Mouse (Mus musculus) liver, embryonic 16.5 days (tissue): ENCODE measurements at regions not wholly inside any gene's neighbourhood (a gene's known extent, or its start where the extent isn't known, plus 50 kb on each side); places are given as distances from the start of the nearest gene placed in this dataset.

Experiments
- ATAC-seq: fragments of 200-750 bp; cut with Nextera tagmentation; 2 replicates; pipeline ENCODE4 v1.8.0; 2017; ENCODE audit warnings: low read depth, mild to moderate bottlenecking, moderate number of reproducible peaks, moderate library complexity
- H3K27ac ChIP-seq: fragments of 300-500 bp; sonication (generic); 2 replicates; pipeline ENCODE4 v1.5.1; 2014; ENCODE audit warnings: mild to moderate bottlenecking, low read length
- H3K27me3 ChIP-seq: fragments of 300-500 bp; sonication (generic); 2 replicates; pipeline ENCODE4 v1.6.1; 2014; ENCODE audit warnings: low read depth, low read length, mixed read lengths; ENCODE audit not compliant: control insufficient read depth, insufficient read depth
- H3K36me3 ChIP-seq: fragments of 300-500 bp; sonication (generic); 2 replicates; pipeline ENCODE4 v1.6.1; 2014; ENCODE audit warnings: mild to moderate bottlenecking; ENCODE audit not compliant: control insufficient read depth, insufficient read depth
- H3K4me1 ChIP-seq: fragments of 300-500 bp; sonication (generic); 2 replicates; pipeline ENCODE4 v1.6.1; 2014; ENCODE audit warnings: low read depth, low read length, mixed read lengths; ENCODE audit not compliant: control insufficient read depth
- H3K4me2 ChIP-seq: fragments of 300-500 bp; sonication (generic); 2 replicates; pipeline ENCODE4 v1.6.1; 2014; ENCODE audit warnings: low read depth, low read length, mixed read lengths
- H3K4me3 ChIP-seq: fragments of 300-500 bp; sonication (generic); 2 replicates; pipeline ENCODE4 v1.5.1; 2014; ENCODE audit warnings: low read depth, mild to moderate bottlenecking, low read length
- H3K9ac ChIP-seq: fragments of 300-500 bp; sonication (generic); 2 replicates; pipeline ENCODE4 v1.6.1; 2014; ENCODE audit warnings: low read depth, low read length
- H3K9me3 ChIP-seq: fragments of 300-500 bp; sonication (generic); replicated peaks from 2 replicates; pipeline ENCODE4 v1.6.1; 2016; ENCODE audit warnings: low read length; ENCODE audit not compliant: control insufficient read depth
- WGBS: fragments of 180-500 bp; shearing (Covaris S2); extraction: QIAGEN DNeasy Blood & Tissue Kit; methylation state at CpG from one replicate; pipeline ENCODE4 v1.1.7; 2014; ENCODE audit not compliant: insufficient replicate concordance; 5-methylcytosine and 5-hydroxymethylcytosine counted together

GRCm38 (mm10) chr8:117863837-117864236, 62.1 kb upstream of the Mphosph6 start:
- H3K9me3 ChIP-seq, result no peaks in the 10 kb centered on the region
- no peak overlapping the region for H3K27ac ChIP-seq
- no peak overlapping the region for H3K9ac ChIP-seq
- no peak overlapping the region for H3K4me2 ChIP-seq
- 26% methylated on average over 2 of the region's 2 CpGs for WGBS
- H3K4me1 ChIP-seq, result no peaks in the 10 kb centered on the region
- H3K36me3 ChIP-seq, result no peaks in the 10 kb centered on the region
- no peak for ATAC-seq
- H3K4me3 ChIP-seq, result no peak overlapping the region
- no peaks in the 10 kb centered on the region for H3K27me3 ChIP-seq

- no peak overlapping the region for H3K27ac ChIP-seq
- no peaks in the 10 kb centered on the region for H3K27me3 ChIP-seq
- H3K9ac ChIP-seq, result no peak overlapping the region
- ATAC-seq, result no peak
- 38% methylated on average over 2 of the region's 2 CpGs for WGBS
- H3K36me3 ChIP-seq, result no peaks in the 10 kb centered on the region
- no peak overlapping the region for H3K4me3 ChIP-seq
- no peaks in the 10 kb centered on the region for H3K4me1 ChIP-seq
- H3K9me3 ChIP-seq, result no peaks in the 10 kb centered on the region
- no peak overlapping the region for H3K4me2 ChIP-seq
Observed at GRCm38 (mm10) chr8:117862318-117862717, 60.6 kb upstream of the Mphosph6 start.

- Histone ChIP-seq H3K4me2 (no peak overlapping the region), H3K9me3 (no peaks in the 10 kb centered on the region), H3K9ac (no peak overlapping the region), H3K4me3 (no peak overlapping the region), H3K27ac (no peak overlapping the region), H3K4me1 (no peaks in the 10 kb centered on the region; the same call in 1 of the 2 replicates), H3K27me3 (no peaks in the 10 kb centered on the region), H3K36me3 (no peaks in the 10 kb centered on the region)
- ATAC-seq, result no peak
- 12% methylated on average over 11 of the region's 11 CpGs for WGBS
Observed at GRCm38 (mm10) chr8:117859734-117860133, 58.0 kb upstream of the Mphosph6 start.

GRCm38 (mm10) chr8:117859095-117859494, 57.4 kb upstream of the Mphosph6 start:
- no peaks in the 10 kb centered on the region for H3K27me3 ChIP-seq
- H3K9ac ChIP-seq, result no peak overlapping the region
- no peak for ATAC-seq
- no peak overlapping the region for H3K27ac ChIP-seq
- no peaks in the 10 kb centered on the region for H3K9me3 ChIP-seq
- H3K4me3 ChIP-seq, result no peak overlapping the region
- no peaks in the 10 kb centered on the region; the same call in 1 of the 2 replicates for H3K4me1 ChIP-seq
- 37% methylated on average over 7 of the region's 7 CpGs for WGBS
- no peak overlapping the region for H3K4me2 ChIP-seq
- H3K36me3 ChIP-seq, result no peaks in the 10 kb centered on the region

GRCm38 (mm10) chr8:117856121-117856520, 54.4 kb upstream of the Mphosph6 start:
- H3K27me3 ChIP-seq, result no peaks in the 10 kb centered on the region
- H3K27ac ChIP-seq, result no peak overlapping the region
- no peak overlapping the region for H3K4me3 ChIP-seq
- H3K9me3 ChIP-seq, result no peaks in the 10 kb centered on the region
- no peaks in the 10 kb centered on the region for H3K36me3 ChIP-seq
- no peak for ATAC-seq
- H3K4me1 ChIP-seq, result peaks cover 5% of the 10 kb centered on the region
- WGBS, result 60% methylated on average over 13 of the region's 13 CpGs
- no peak overlapping the region for H3K9ac ChIP-seq
- H3K4me2 ChIP-seq, result no peak overlapping the region

- Histone ChIP-seq H3K4me3 (no peak overlapping the region), H3K9ac (no peak overlapping the region), H3K27ac (no peak overlapping the region; the same call in 1 of the 2 replicates), H3K9me3 (no peaks in the 10 kb centered on the region), H3K4me1 (peaks cover 8% of the 10 kb centered on the region), H3K27me3 (no peaks in the 10 kb centered on the region), H3K36me3 (no peaks in the 10 kb centered on the region), H3K4me2 (0 out of 2 replicates have a peak overlapping the region, but pooled peaks have one; percentile 19)
- peak; percentile 52 for ATAC-seq
- 60% methylated on average over 7 of the region's 7 CpGs for WGBS
Observed at GRCm38 (mm10) chr8:117854942-117855491, 53.3 kb upstream of the Mphosph6 start.

GRCm38 (mm10) chr8:117854301-117854700, 52.6 kb upstream of the Mphosph6 start:
- no peak overlapping the region for H3K4me3 ChIP-seq
- H3K9me3 ChIP-seq, result no peaks in the 10 kb centered on the region
- H3K4me1 ChIP-seq, result peaks cover 8% of the 10 kb centered on the region
- no peaks in the 10 kb centered on the region for H3K36me3 ChIP-seq
- WGBS, result 38% methylated on average over 11 of the region's 11 CpGs
- H3K4me2 ChIP-seq, result peak overlapping the region; percentile 19
- ATAC-seq, result peak; percentile 60
- no peak overlapping the region for H3K9ac ChIP-seq
- H3K27me3 ChIP-seq, result no peaks in the 10 kb centered on the region
- peak overlapping the region; percentile 29; the same call in 1 of the 2 replicates for H3K27ac ChIP-seq

GRCm38 (mm10) chr8:117853408-117853807, 51.7 kb upstream of the Mphosph6 start:
- H3K4me3 ChIP-seq, result no peak overlapping the region
- H3K27ac ChIP-seq, result no peak overlapping the region
- H3K4me1 ChIP-seq, result peaks cover 8% of the 10 kb centered on the region
- no peak overlapping the region for H3K9ac ChIP-seq
- no peaks in the 10 kb centered on the region for H3K9me3 ChIP-seq
- 0 out of 2 replicates have a peak, but pooled peaks have one; percentile 12 for ATAC-seq
- no peaks in the 10 kb centered on the region for H3K36me3 ChIP-seq
- 16% methylated on average over 4 of the region's 4 CpGs for WGBS
- H3K27me3 ChIP-seq, result no peaks in the 10 kb centered on the region
- H3K4me2 ChIP-seq, result no peak overlapping the region

GRCm38 (mm10) chr8:117852521-117852920, 50.8 kb upstream of the Mphosph6 start:
- Histone ChIP-seq H3K36me3 (no peaks in the 10 kb centered on the region), H3K4me3 (no peak overlapping the region), H3K27me3 (no peaks in the 10 kb centered on the region), H3K9ac (no peak overlapping the region), H3K9me3 (no peaks in the 10 kb centered on the region), H3K4me1 (peaks cover 8% of the 10 kb centered on the region), H3K4me2 (no peak overlapping the region), H3K27ac (no peak overlapping the region)
- 58% methylated on average over 6 of the region's 6 CpGs for WGBS
- ATAC-seq, result no peak
